Mouse (Mus musculus): ENCODE measurements around the gene Aspscr1. TPM values are rescaled to one million over a fixed set of nuclear protein-coding genes. Genes with fewer than 3 reads are reported as not detected.

Gene Aspscr1
- polyA plus RNA-seq, 1 experiment from 2014 or later: 122 TPM

- Histone ChIP-seq H3K36me3 (ENCODE audit: control insufficient read depth, insufficient read depth, low read length) (peaks cover 2% of the 10 kb centered on the region; the same call in 1 of the 2 replicates), H3K27me3 (ENCODE audit: control insufficient read depth, insufficient read depth, low read length) (no peaks in the 10 kb centered on the region), H3K9ac (ENCODE audit: low read length) (no peak overlapping the region), H3K9me3 (ENCODE audit: control insufficient read depth, low read length) (no peaks in the 10 kb centered on the region), H3K4me3 (ENCODE audit: low read depth, low read length) (no peak overlapping the region), H3K27ac (replicated peaks; ENCODE audit: low read depth, low read length) (no peak overlapping the region), H3K4me1 (ENCODE audit: control insufficient read depth, insufficient read depth, low read length) (peaks cover 23% of the 10 kb centered on the region), H3K4me2 (ENCODE audit: low read depth, severe bottlenecking) (no peak overlapping the region)
- no peak for ATAC-seq (ENCODE audit: insufficient number of reproducible peaks, low FRiP score, low TSS enrichment, low read depth)
- WGBS: 81% methylated on average over 23 of the region's 23 CpGs
- no peak for DNase-seq (ENCODE audit: low spot score)
These were observed 43.4 kb upstream of the Aspscr1 start for GRCm38 (mm10) chr11:120629341-120629730.

DNA sequence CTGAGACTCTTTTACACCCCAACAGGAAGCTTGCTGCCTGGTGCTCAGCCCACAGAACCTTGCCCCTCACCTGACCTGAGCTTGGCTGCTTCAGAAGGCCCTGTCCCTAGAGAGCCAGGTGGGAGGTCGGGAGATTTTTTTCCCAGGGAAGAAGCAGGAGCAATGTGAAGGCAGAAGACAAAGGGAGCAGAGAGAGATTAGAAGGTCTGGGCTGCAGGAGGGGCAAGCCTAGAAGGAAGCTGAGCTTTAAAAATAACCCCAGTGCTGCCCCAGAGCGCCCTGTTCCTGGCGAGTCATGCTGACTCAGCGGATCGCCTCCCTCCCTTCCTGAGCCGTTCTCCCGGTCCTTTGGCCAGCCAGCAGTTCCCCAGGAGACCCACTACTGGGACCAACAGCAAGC, 42.9 kb upstream of the Aspscr1 start:
- Histone ChIP-seq H3K36me3 (ENCODE audit: control insufficient read depth, insufficient read depth, low read length) (peaks cover 2% of the 10 kb centered on the region; the same call in 1 of the 2 replicates), H3K4me3 (ENCODE audit: low read depth, low read length) (no peak overlapping the region), H3K4me1 (ENCODE audit: control insufficient read depth, insufficient read depth, low read length) (peaks cover 23% of the 10 kb centered on the region), H3K4me2 (ENCODE audit: low read depth, severe bottlenecking) (no peak overlapping the region), H3K27me3 (ENCODE audit: control insufficient read depth, insufficient read depth, low read length) (no peaks in the 10 kb centered on the region), H3K27ac (replicated peaks; ENCODE audit: low read depth, low read length) (no peak overlapping the region), H3K9ac (ENCODE audit: low read length) (peak overlapping the region; percentile 23; the same call in 1 of the 2 replicates), H3K9me3 (ENCODE audit: control insufficient read depth, low read length) (no peaks in the 10 kb centered on the region)
- DNase-seq (ENCODE audit: low spot score) (no peak), ATAC-seq (ENCODE audit: insufficient number of reproducible peaks, low FRiP score, low TSS enrichment, low read depth) (no peak)
- 58% methylated on average over 7 of the region's 7 CpGs for whole genome bisulfite sequencing

DNA sequence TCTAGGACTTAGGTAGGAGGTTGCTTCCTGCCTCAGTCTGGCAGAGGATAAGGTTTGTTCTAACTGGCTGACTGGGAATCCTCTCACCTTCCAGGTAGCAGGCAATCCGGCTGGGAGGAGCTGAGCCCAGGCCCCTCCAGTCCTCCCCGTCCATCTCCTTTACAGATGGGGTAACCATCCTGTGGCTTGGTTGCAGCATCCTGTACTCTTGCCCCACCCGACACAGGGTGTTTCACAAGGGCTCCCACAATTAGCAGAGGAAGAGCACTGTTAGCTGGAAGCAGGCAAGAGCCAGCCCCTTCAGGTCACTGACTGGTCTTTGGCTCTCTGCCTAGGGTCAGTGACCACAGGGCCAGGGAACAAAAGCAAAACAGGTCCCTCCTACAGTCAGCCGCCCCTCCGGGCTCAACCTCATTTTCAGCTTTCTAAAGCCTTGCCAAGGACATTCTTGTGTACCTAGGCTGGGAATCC, 42.3 kb upstream of the Aspscr1 start:
- Histone ChIP-seq H3K36me3 (ENCODE audit: control insufficient read depth, insufficient read depth, low read length) (peaks cover 2% of the 10 kb centered on the region; the same call in 1 of the 2 replicates), H3K27me3 (ENCODE audit: control insufficient read depth, insufficient read depth, low read length) (no peaks in the 10 kb centered on the region), H3K4me2 (ENCODE audit: low read depth, severe bottlenecking) (0 out of 2 replicates have a peak overlapping the region, but pooled peaks have one; percentile 12), H3K4me3 (ENCODE audit: low read depth, low read length) (no peak overlapping the region), H3K4me1 (ENCODE audit: control insufficient read depth, insufficient read depth, low read length) (peaks cover 18% of the 10 kb centered on the region), H3K9ac (ENCODE audit: low read length) (peak overlapping the region; percentile 23; the same call in 1 of the 2 replicates), H3K27ac (replicated peaks; ENCODE audit: low read depth, low read length) (no peak overlapping the region), H3K9me3 (ENCODE audit: control insufficient read depth, low read length) (no peaks in the 10 kb centered on the region)
- ATAC-seq (ENCODE audit: insufficient number of reproducible peaks, low FRiP score, low TSS enrichment, low read depth) (no peak), DNase-seq (ENCODE audit: low spot score) (no peak)
- 67% methylated on average over 5 of the region's 5 CpGs for WGBS

GRCm38 (mm10) chr11:120630881-120631725, 41.7 kb upstream of the Aspscr1 start:
- ATAC-seq (ENCODE audit: insufficient number of reproducible peaks, low FRiP score, low TSS enrichment, low read depth): no peak

GRCm38 (mm10) chr11:120631726-120632448, 40.9 kb upstream of the Aspscr1 start:
- peak overlapping the region; percentile 81 for H3K9ac ChIP-seq (ENCODE audit: low read length)

More at GRCm38 (mm10) chr11:120630881-120631725, 41.7 kb upstream of the Aspscr1 start:
- Histone ChIP-seq H3K4me3 (ENCODE audit: low read depth, low read length) (no peak overlapping the region), H3K27me3 (ENCODE audit: control insufficient read depth, insufficient read depth, low read length) (no peaks in the 10 kb centered on the region), H3K27ac (replicated peaks; ENCODE audit: low read depth, low read length) (no peak overlapping the region), H3K9ac (ENCODE audit: low read length) (peak overlapping the region; percentile 8; the same call in 1 of the 2 replicates), H3K4me1 (ENCODE audit: control insufficient read depth, insufficient read depth, low read length) (peaks cover 15% of the 10 kb centered on the region), H3K36me3 (ENCODE audit: control insufficient read depth, insufficient read depth, low read length) (peaks cover 2% of the 10 kb centered on the region; the same call in 1 of the 2 replicates), H3K9me3 (ENCODE audit: control insufficient read depth, low read length) (no peaks in the 10 kb centered on the region), H3K4me2 (ENCODE audit: low read depth, severe bottlenecking) (no peak overlapping the region)
- no peak for DNase-seq (ENCODE audit: low spot score)
- 43% methylated on average over 7 of the region's 7 CpGs for WGBS

GRCm38 (mm10) chr11:120632559-120633519, 39.9 kb upstream of the Aspscr1 start:
- H3K27me3 ChIP-seq (ENCODE audit: control insufficient read depth, insufficient read depth, low read length): no peaks in the 10 kb centered on the region
- ATAC-seq (ENCODE audit: insufficient number of reproducible peaks, low FRiP score, low TSS enrichment, low read depth) (peak; percentile 74), DNase-seq (ENCODE audit: low spot score) (peak; percentile 67)
- 1% methylated on average over 92 of the region's 116 CpGs for whole genome bisulfite sequencing
- peak overlapping the region; percentile 81 for H3K9ac ChIP-seq (ENCODE audit: low read length)
- peak overlapping the region; percentile 95 for H3K4me2 ChIP-seq (ENCODE audit: low read depth, severe bottlenecking)
- peak overlapping the region; percentile 77 for H3K27ac ChIP-seq (replicated peaks; ENCODE audit: low read depth, low read length)
- H3K4me3 ChIP-seq (ENCODE audit: low read depth, low read length): peak overlapping the region; percentile 89
- peaks cover 2% of the 10 kb centered on the region; the same call in 1 of the 2 replicates for H3K36me3 ChIP-seq (ENCODE audit: control insufficient read depth, insufficient read depth, low read length)
- H3K4me1 ChIP-seq (ENCODE audit: control insufficient read depth, insufficient read depth, low read length): peaks cover 15% of the 10 kb centered on the region
- H3K9me3 ChIP-seq (ENCODE audit: control insufficient read depth, low read length): no peaks in the 10 kb centered on the region

More at GRCm38 (mm10) chr11:120631726-120632448, 40.9 kb upstream of the Aspscr1 start:
- no peaks in the 10 kb centered on the region for H3K27me3 ChIP-seq (ENCODE audit: control insufficient read depth, insufficient read depth, low read length)
- H3K9me3 ChIP-seq (ENCODE audit: control insufficient read depth, low read length): no peaks in the 10 kb centered on the region
- ATAC-seq (ENCODE audit: insufficient number of reproducible peaks, low FRiP score, low TSS enrichment, low read depth) (no peak), DNase-seq (ENCODE audit: low spot score) (no peak)
- H3K4me3 ChIP-seq (ENCODE audit: low read depth, low read length): peak overlapping the region; percentile 89
- H3K27ac ChIP-seq (replicated peaks; ENCODE audit: low read depth, low read length): peak overlapping the region; percentile 77; the same call in 1 of the 2 replicates
- H3K36me3 ChIP-seq (ENCODE audit: control insufficient read depth, insufficient read depth, low read length): peaks cover 2% of the 10 kb centered on the region; the same call in 1 of the 2 replicates
- 62% methylated on average over 4 of the region's 4 CpGs for whole genome bisulfite sequencing
- peaks cover 15% of the 10 kb centered on the region for H3K4me1 ChIP-seq (ENCODE audit: control insufficient read depth, insufficient read depth, low read length)
- peak overlapping the region; percentile 95 for H3K4me2 ChIP-seq (ENCODE audit: low read depth, severe bottlenecking)

- H3K27ac ChIP-seq (replicated peaks; ENCODE audit: low read depth, low read length): peak within 1 kb of the TSS; percentile 77
- DNase-seq (ENCODE audit: low spot score) (peak; percentile 95), ATAC-seq (ENCODE audit: insufficient number of reproducible peaks, low FRiP score, low TSS enrichment, low read depth) (peak; percentile 85)
- peaks cover 2% of the 10 kb centered on the region; the same call in 1 of the 2 replicates for H3K36me3 ChIP-seq (ENCODE audit: control insufficient read depth, insufficient read depth, low read length)
- H3K4me2 ChIP-seq (ENCODE audit: low read depth, severe bottlenecking): peak within 1 kb of the TSS; percentile 95
- peak within 1 kb of the TSS; percentile 89 for H3K4me3 ChIP-seq (ENCODE audit: low read depth, low read length)
- no peaks in the 10 kb centered on the region for H3K9me3 ChIP-seq (ENCODE audit: control insufficient read depth, low read length)
- peaks cover 15% of the 10 kb centered on the region for H3K4me1 ChIP-seq (ENCODE audit: control insufficient read depth, insufficient read depth, low read length)
- peak within 1 kb of the TSS; percentile 81 for H3K9ac ChIP-seq (ENCODE audit: low read length)
- no peaks in the 10 kb centered on the region for H3K27me3 ChIP-seq (ENCODE audit: control insufficient read depth, insufficient read depth, low read length)
- 11% methylated on average over 58 of the region's 58 CpGs for WGBS
These were observed 39.0 kb upstream of the Aspscr1 start, which contains the start of gene Mafg for GRCm38 (mm10) chr11:120633520-120634343. Gene Mafg, minus strand, starts transcription at chr11:120633600.

Measured in limb, embryonic 11.5 days (tissue).